ENCODE assay signal across 7 mouse cellular contexts in the genomic region with DNA sequence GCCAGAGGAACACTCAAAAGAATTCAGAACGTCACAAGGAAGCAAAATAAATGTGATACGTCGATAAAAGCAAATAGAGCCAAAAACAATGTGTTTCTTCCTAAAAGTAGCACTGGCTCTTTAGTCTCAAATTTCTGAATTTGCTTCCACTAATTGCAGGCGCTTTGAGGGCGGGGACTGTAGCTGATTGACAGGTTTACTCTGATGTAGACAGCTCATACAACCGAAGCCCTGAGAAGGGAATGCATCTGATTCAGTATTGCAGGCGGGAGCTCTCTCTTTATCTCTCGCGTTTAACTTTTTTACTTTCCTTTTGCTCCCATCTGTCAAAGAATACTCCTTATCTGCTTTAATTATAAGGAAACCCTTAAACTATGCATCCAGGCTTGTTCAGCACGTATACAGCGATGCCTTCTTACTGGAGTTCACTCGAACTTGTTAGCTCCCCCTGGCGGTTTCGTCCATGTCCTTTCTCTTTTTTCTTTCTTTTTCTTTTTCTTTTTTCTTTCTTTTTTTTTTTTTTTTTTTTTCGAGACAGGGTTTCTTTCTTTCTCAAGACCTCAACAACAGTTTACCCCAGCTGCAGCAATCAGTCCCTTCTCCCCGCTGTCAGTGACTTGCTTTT.
DNase-seq lines count a peak whose midpoint lies in the region; ATAC-seq and TF ChIP-seq lines count a peak whose summit lies in the region.

No protein-coding gene starts in this region.

- H3K36me3 ChIP-seq in forebrain, postnatal 0 days (ENCODE audit: insufficient read depth): no peaks in the 10 kb centered on the region
- no peaks in the 10 kb centered on the region for H3K36me3 ChIP-seq in hindbrain, embryonic 16.5 days (ENCODE audit: control insufficient read depth, insufficient read depth, low read length)

- H3K27ac ChIP-seq in forebrain, postnatal 0 days (ENCODE audit: low read depth, low read length): no peak overlapping the region
- no peak overlapping the region for H3K27ac ChIP-seq in hindbrain, embryonic 16.5 days (ENCODE audit: low read depth, low read length)

- H3K4me1 ChIP-seq in forebrain, postnatal 0 days (ENCODE audit: insufficient read depth): no peaks in the 10 kb centered on the region
- H3K4me1 ChIP-seq in hindbrain, embryonic 16.5 days (ENCODE audit: control insufficient read depth, insufficient read depth, low read depth, low read length): no peaks in the 10 kb centered on the region; the same call in 1 of the 2 replicates

- H3K9ac ChIP-seq in forebrain, postnatal 0 days: no peak overlapping the region
- no peak overlapping the region for H3K9ac ChIP-seq in hindbrain, embryonic 16.5 days (ENCODE audit: low read depth, low read length)

- DNase-seq in NIH3T3 (ENCODE audit: low read depth): peak; percentile 88
- peak; percentile 14 for DNase-seq in cerebellum, adult 11 months
- peak; percentile 86 for DNase-seq in forebrain, postnatal 0 days
- peak; percentile 23 to 43 for DNase-seq in layer of hippocampus, postnatal 36 days
- peak; percentile 73 for DNase-seq in lung, postnatal 14 days
- peak; percentile 78 to 79 for DNase-seq in right cerebral cortex, adult 2 months (ENCODE audit: low spot score in 2 of 2)

- peak; percentile 78 for ATAC-seq in forebrain, postnatal 0 days
- ATAC-seq in hindbrain, embryonic 16.5 days: peak; percentile 65

- peak overlapping the region; percentile 23 for H3K4me3 ChIP-seq in forebrain, postnatal 0 days (ENCODE audit: low read depth, low read length)
- H3K4me3 ChIP-seq in hindbrain, embryonic 16.5 days (ENCODE audit: low read length): peak overlapping the region; percentile 36

- peak overlapping the region; percentile 38 for H3K4me2 ChIP-seq in forebrain, postnatal 0 days (ENCODE audit: low read depth)
- H3K4me2 ChIP-seq in hindbrain, embryonic 16.5 days (ENCODE audit: low read length): peak overlapping the region; percentile 64

- H3K9me3 ChIP-seq in forebrain, postnatal 0 days (ENCODE audit: low read length): no peaks in the 10 kb centered on the region
- no peaks in the 10 kb centered on the region for H3K9me3 ChIP-seq in hindbrain, embryonic 16.5 days (ENCODE audit: control insufficient read depth, low read length)

- WGBS in forebrain, postnatal 0 days: 16% methylated on average over 16 of the region's 16 CpGs
- 26% methylated on average over 16 of the region's 16 CpGs for WGBS in hindbrain, embryonic 16.5 days

- peak; percentile 70 for TF ChIP-seq CTCF in forebrain, postnatal 0 days (IDR thresholded peaks at IDR 0.05; ENCODE audit: low read depth)

- no peaks in the 10 kb centered on the region for H3K27me3 ChIP-seq in forebrain, postnatal 0 days (ENCODE audit: insufficient read depth, low read length)
- H3K27me3 ChIP-seq in hindbrain, embryonic 16.5 days (replicated peaks; ENCODE audit: control insufficient read depth, insufficient read depth, low read length): no peaks in the 10 kb centered on the region

Comparison
In these comparisons a context has a peak if more than half of its experiments do, and no peak if none do; other contexts are left out.
1. DNase-seq: peak in every context shown above with its lines; median percentile 88 in NIH3T3; 86 in forebrain, postnatal 0 days; 78 in right cerebral cortex, adult 2 months; 73 in lung, postnatal 14 days; 33 in layer of hippocampus, postnatal 36 days; 14 in cerebellum, adult 11 months.